Mouse (Mus musculus): ENCODE results near the gene Myo1h. TPM values are rescaled to one million over a fixed set of nuclear protein-coding genes. Genes with fewer than 3 reads are reported as not detected.

Myo1h gene
- polyA plus RNA-seq, 1 experiment = 0.85 TPM

GRCm38 (mm10) chr5:114279382-114280143, 9.4 kb upstream of the Myo1h start:
- Histone ChIP-seq H3K4me1 (ENCODE audit: control insufficient read depth, insufficient read depth, insufficient read length, low read length) (no peaks in the 10 kb centered on the region), H3K36me3 (ENCODE audit: control insufficient read depth, insufficient read depth, low read length) (no peaks in the 10 kb centered on the region), H3K4me3 (ENCODE audit: low read depth, low read length) (no peak overlapping the region), H3K27me3 (ENCODE audit: control insufficient read depth, insufficient read depth, low read length) (peaks cover 13% of the 10 kb centered on the region), H3K27ac (ENCODE audit: insufficient read depth, low read depth, low read length) (no peak overlapping the region)
- WGBS = 53% methylated on average over 12 of the region's 12 CpGs
- TF ChIP-seq CTCF (IDR thresholded peaks at IDR 0.05; ENCODE audit: extremely low read depth, insufficient read length, insufficient replicate concordance, low read depth, low read length) = no peak
- no peak for TF ChIP-seq POLR2A (IDR thresholded peaks at IDR 0.05; ENCODE audit: low read depth, low read length)

- H3K27ac ChIP-seq (ENCODE audit: insufficient read depth, low read depth, low read length) = no peak overlapping the region
Observed at GRCm38 (mm10) chr5:114282346-114282745, 6.6 kb upstream of the Myo1h start.

GRCm38 (mm10) chr5:114284604-114285397, 4.2 kb upstream of the Myo1h start:
- TF ChIP-seq CTCF (IDR thresholded peaks at IDR 0.05; ENCODE audit: extremely low read depth, insufficient read length, insufficient replicate concordance, low read depth, low read length) (no peak), POLR2A (IDR thresholded peaks at IDR 0.05; ENCODE audit: low read depth, low read length) (no peak)
- 54% methylated on average over 13 of the region's 13 CpGs for WGBS
- Histone ChIP-seq H3K4me3 (ENCODE audit: low read depth, low read length) (no peak overlapping the region), H3K36me3 (ENCODE audit: control insufficient read depth, insufficient read depth, low read length) (no peaks in the 10 kb centered on the region), H3K4me1 (ENCODE audit: control insufficient read depth, insufficient read depth, insufficient read length, low read length) (no peaks in the 10 kb centered on the region), H3K27ac (ENCODE audit: insufficient read depth, low read depth, low read length) (no peak overlapping the region), H3K27me3 (ENCODE audit: control insufficient read depth, insufficient read depth, low read length) (peaks cover 7% of the 10 kb centered on the region; the same call in 1 of the 2 replicates)

More at GRCm38 (mm10) chr5:114282346-114282745, 6.6 kb upstream of the Myo1h start:
- TF ChIP-seq POLR2A (IDR thresholded peaks at IDR 0.05; ENCODE audit: low read depth, low read length) = no peak
- no peak for TF ChIP-seq CTCF (IDR thresholded peaks at IDR 0.05; ENCODE audit: extremely low read depth, insufficient read length, insufficient replicate concordance, low read depth, low read length)
- Histone ChIP-seq H3K27me3 (ENCODE audit: control insufficient read depth, insufficient read depth, low read length) (peaks cover 3% of the 10 kb centered on the region; the same call in 1 of the 2 replicates), H3K4me1 (ENCODE audit: control insufficient read depth, insufficient read depth, insufficient read length, low read length) (no peaks in the 10 kb centered on the region), H3K36me3 (ENCODE audit: control insufficient read depth, insufficient read depth, low read length) (no peaks in the 10 kb centered on the region), H3K4me3 (ENCODE audit: low read depth, low read length) (no peak overlapping the region)
- WGBS = 38% methylated on average over 6 of the region's 6 CpGs

GRCm38 (mm10) chr5:114285398-114285700, 3.6 kb upstream of the Myo1h start:
- H3K36me3 ChIP-seq (ENCODE audit: control insufficient read depth, insufficient read depth, low read length) = no peaks in the 10 kb centered on the region
- TF ChIP-seq POLR2A (IDR thresholded peaks at IDR 0.05; ENCODE audit: low read depth, low read length) (no peak), CTCF (IDR thresholded peaks at IDR 0.05; ENCODE audit: extremely low read depth, insufficient read length, insufficient replicate concordance, low read depth, low read length) (no peak)
- no peaks in the 10 kb centered on the region for H3K4me1 ChIP-seq (ENCODE audit: control insufficient read depth, insufficient read depth, insufficient read length, low read length)
- WGBS = 86% methylated on average over 3 of the region's 3 CpGs
- H3K27me3 ChIP-seq (ENCODE audit: control insufficient read depth, insufficient read depth, low read length) = peaks cover 7% of the 10 kb centered on the region; the same call in 1 of the 2 replicates
- no peak overlapping the region for H3K4me3 ChIP-seq (ENCODE audit: low read depth, low read length)
- no peak overlapping the region for H3K27ac ChIP-seq (ENCODE audit: insufficient read depth, low read depth, low read length)

- H3K4me3 ChIP-seq (ENCODE audit: low read depth, low read length) = no peak overlapping the region
- 70% methylated on average over 4 of the region's 4 CpGs for WGBS
- peak; percentile 42; the same call in 1 of the 2 replicates for TF ChIP-seq CTCF (IDR thresholded peaks at IDR 0.05; ENCODE audit: extremely low read depth, insufficient read length, insufficient replicate concordance, low read depth, low read length)
- TF ChIP-seq POLR2A (IDR thresholded peaks at IDR 0.05; ENCODE audit: low read depth, low read length) = no peak
Observed at GRCm38 (mm10) chr5:114286102-114286501, 2.9 kb upstream of the Myo1h start.

GRCm38 (mm10) chr5:114286872-114287571, 1.9 kb upstream of the Myo1h start:
- no peak overlapping the region for H3K27ac ChIP-seq (ENCODE audit: insufficient read depth, low read depth, low read length)
- 58% methylated on average over 16 of the region's 16 CpGs for WGBS
- TF ChIP-seq POLR2A (IDR thresholded peaks at IDR 0.05; ENCODE audit: low read depth, low read length) = no peak
- no peak for TF ChIP-seq CTCF (IDR thresholded peaks at IDR 0.05; ENCODE audit: extremely low read depth, insufficient read length, insufficient replicate concordance, low read depth, low read length)
- H3K4me3 ChIP-seq (ENCODE audit: low read depth, low read length) = no peak overlapping the region
- peaks cover 7% of the 10 kb centered on the region; the same call in 1 of the 2 replicates for H3K27me3 ChIP-seq (ENCODE audit: control insufficient read depth, insufficient read depth, low read length)
- H3K4me1 ChIP-seq (ENCODE audit: control insufficient read depth, insufficient read depth, insufficient read length, low read length) = no peaks in the 10 kb centered on the region
- no peaks in the 10 kb centered on the region for H3K36me3 ChIP-seq (ENCODE audit: control insufficient read depth, insufficient read depth, low read length)

More at GRCm38 (mm10) chr5:114286102-114286501, 2.9 kb upstream of the Myo1h start:
- Histone ChIP-seq H3K27me3 (ENCODE audit: control insufficient read depth, insufficient read depth, low read length) (peaks cover 7% of the 10 kb centered on the region; the same call in 1 of the 2 replicates), H3K36me3 (ENCODE audit: control insufficient read depth, insufficient read depth, low read length) (no peaks in the 10 kb centered on the region), H3K27ac (ENCODE audit: insufficient read depth, low read depth, low read length) (no peak overlapping the region), H3K4me1 (ENCODE audit: control insufficient read depth, insufficient read depth, insufficient read length, low read length) (no peaks in the 10 kb centered on the region)
